Mouse (Mus musculus) limb, embryonic 12.5 days (tissue): ENCODE measurements around the gene Prss48. TPM values are rescaled to one million over a fixed set of nuclear protein-coding genes. Genes with fewer than 3 reads are reported as not detected.

Experiments
- polyA plus RNA-seq: library from polyadenylated mRNA; unstranded; fragments of >200 nt; fragmentation: Nextera tagmentation; extraction: Ambion mirVana; gene quantifications from 2 replicates; pipeline ENCODE4 v1.2.1, GENCODE M21; 2016

Gene Prss48
- polyA plus RNA-seq, 1 experiment from 2014 or later: not detected

Other genes starting within 250 kb of the Prss48 start
- 2.1 and 2.3 TPM in 2 replicates for gene Fam160a1, start 185.2 kb downstream of the Prss48 start, polyA plus RNA-seq
- 1.2 and 1.5 TPM in 2 replicates for gene Glt28d2, start 115.0 kb downstream of the Prss48 start, polyA plus RNA-seq
- gene Gm37240, start 115.0 kb downstream of the Prss48 start, polyA plus RNA-seq: 3.4 and 4.8 TPM in 2 replicates
- 20.6 and 22.2 TPM in 2 replicates for gene Sh3d19, start 31.4 kb downstream of the Prss48 start, polyA plus RNA-seq
- gene Rps3a1, start 140.2 kb upstream of the Prss48 start, polyA plus RNA-seq: 1,233 and 1,304 TPM in 2 replicates
- gene Lrba, start 222.2 kb upstream of the Prss48 start, polyA plus RNA-seq: 9.3 and 10.0 TPM in 2 replicates